Mouse (Mus musculus) cortical plate, adult 2 months (tissue): Measurements from ENCODE around the gene Glis3.

Experiments
- CTCF ChIP-seq: fragments of 200-500 bp; IDR thresholded peaks from 2 replicates; pipeline ENCODE4 v1.5.1; 2011; ENCODE audit warnings: mild to moderate bottlenecking, control low read depth, low read length; ENCODE audit not compliant: insufficient read depth; ENCODE audit errors: extremely low read depth
- POLR2A ChIP-seq: fragments of 200-500 bp; IDR thresholded peaks from 2 replicates; pipeline ENCODE4 v1.6.1; 2011; ENCODE audit warnings: mild to moderate bottlenecking, low read length, control low read depth; ENCODE audit not compliant: insufficient read depth; ENCODE audit errors: extremely low read depth

- TF ChIP-seq POLR2A: no peak
- no peak for TF ChIP-seq CTCF
Observed at GRCm38 (mm10) chr19:28634986-28635385, 44.9 kb downstream of the Glis3 start.
